Mouse (Mus musculus) forebrain, embryonic 10.5 days (tissue): ENCODE results near the gene Cuedc2. TPM values are rescaled to one million over a fixed set of nuclear protein-coding genes. Genes with fewer than 3 reads are reported as not detected.

ENCODE experiments used
- DNase-seq: peaks from one replicate; pipeline ENCODE4 v3.0.0-alpha.2; 2017; ENCODE audit warnings: low spot score; ENCODE audit errors: extremely low spot score
- H3K27ac ChIP-seq: fragments of 300-500 bp; sonication (generic); 2 replicates; pipeline ENCODE4 v1.5.1; 2016; ENCODE audit warnings: mild to moderate bottlenecking
- H3K27me3 ChIP-seq: fragments of 300-500 bp; sonication (generic); 2 replicates; pipeline ENCODE4 v1.6.1; 2016; ENCODE audit warnings: mild to moderate bottlenecking; ENCODE audit not compliant: poor library complexity, severe bottlenecking
- H3K36me3 ChIP-seq: fragments of 300-500 bp; sonication (generic); replicated peaks from 2 replicates; pipeline ENCODE4 v1.6.1; 2016; ENCODE audit warnings: mild to moderate bottlenecking, moderate library complexity
- H3K4me1 ChIP-seq: fragments of 300-500 bp; sonication (generic); 2 replicates; pipeline ENCODE4 v1.6.1; 2016
- H3K4me3 ChIP-seq: fragments of 300-500 bp; sonication (generic); 2 replicates; pipeline ENCODE4 v1.5.1; 2016; ENCODE audit warnings: mild to moderate bottlenecking, moderate library complexity
- H3K9me3 ChIP-seq: fragments of 300-500 bp; sonication (generic); 2 replicates; pipeline ENCODE4 v1.6.1; 2016; ENCODE audit warnings: mild to moderate bottlenecking, moderate library complexity
- WGBS: fragments of 180-500 bp; shearing (Covaris S2); methylation state at CpG from one replicate; pipeline ENCODE4 v1.1.7; 2016; 5-methylcytosine and 5-hydroxymethylcytosine counted together
- polyA plus RNA-seq: library from polyadenylated mRNA; unstranded; fragments of >200 nt; fragmentation: Nextera tagmentation; extraction: Ambion mirVana; gene quantifications from 2 replicates; pipeline ENCODE4 v1.2.1, GENCODE M21; 2016

The Cuedc2 gene
- polyA plus RNA-seq, 1 experiment from 2014 or later, result 224 TPM

- H3K27me3 ChIP-seq, result peaks cover 85% of the 10 kb centered on the region
- H3K4me3 ChIP-seq, result no peak overlapping the region
- H3K27ac ChIP-seq, result no peak overlapping the region
- no peak for DNase-seq
- H3K36me3 ChIP-seq, result no peaks in the 10 kb centered on the region
- no peaks in the 10 kb centered on the region for H3K9me3 ChIP-seq
- H3K4me1 ChIP-seq, result peaks cover 65% of the 10 kb centered on the region
- 70% methylated on average over 11 of the region's 11 CpGs for WGBS
Observed at GRCm38 (mm10) chr19:46324366-46324765, 14.1 kb downstream of the Cuedc2 start.

GRCm38 (mm10) chr19:46323716-46324115 lies 14.8 kb downstream of the Cuedc2 start:
- 78% methylated on average over 5 of the region's 5 CpGs for WGBS
- no peaks in the 10 kb centered on the region for H3K36me3 ChIP-seq
- no peak for DNase-seq
- no peaks in the 10 kb centered on the region for H3K9me3 ChIP-seq
- no peak overlapping the region for H3K27ac ChIP-seq
- peaks cover 65% of the 10 kb centered on the region for H3K4me1 ChIP-seq
- peaks cover 87% of the 10 kb centered on the region for H3K27me3 ChIP-seq
- H3K4me3 ChIP-seq, result no peak overlapping the region

- 82% methylated on average over 13 of the region's 13 CpGs for WGBS
- Histone ChIP-seq H3K27ac (no peak overlapping the region), H3K4me1 (peaks cover 66% of the 10 kb centered on the region), H3K36me3 (no peaks in the 10 kb centered on the region), H3K4me3 (no peak overlapping the region), H3K27me3 (peaks cover 93% of the 10 kb centered on the region), H3K9me3 (no peaks in the 10 kb centered on the region)
- DNase-seq, result no peak
Observed at GRCm38 (mm10) chr19:46322996-46323572, 15.4 kb downstream of the Cuedc2 start.

- H3K27ac ChIP-seq, result peak overlapping the region; percentile 75
- peak overlapping the region; percentile 18; the same call in 1 of the 2 replicates for H3K4me3 ChIP-seq
- H3K27me3 ChIP-seq, result peaks cover 100% of the 10 kb centered on the region
Observed at GRCm38 (mm10) chr19:46322144-46322995, 16.1 kb downstream of the Cuedc2 start.

GRCm38 (mm10) chr19:46321101-46321943 lies 17.2 kb downstream of the Cuedc2 start:
- WGBS, result 31% methylated on average over 6 of the region's 6 CpGs
- no peaks in the 10 kb centered on the region for H3K36me3 ChIP-seq
- no peaks in the 10 kb centered on the region for H3K9me3 ChIP-seq
- H3K27me3 ChIP-seq, result peaks cover 100% of the 10 kb centered on the region
- DNase-seq, result peak; percentile 67
- H3K27ac ChIP-seq, result peak overlapping the region; percentile 75
- H3K4me3 ChIP-seq, result peak overlapping the region; percentile 18
- peaks cover 64% of the 10 kb centered on the region for H3K4me1 ChIP-seq

More at GRCm38 (mm10) chr19:46322144-46322995, 16.1 kb downstream of the Cuedc2 start:
- no peak for DNase-seq
- Histone ChIP-seq H3K4me1 (peaks cover 66% of the 10 kb centered on the region), H3K36me3 (no peaks in the 10 kb centered on the region), H3K9me3 (no peaks in the 10 kb centered on the region)
- WGBS, result 54% methylated on average over 11 of the region's 11 CpGs

- Histone ChIP-seq H3K9me3 (no peaks in the 10 kb centered on the region), H3K36me3 (no peaks in the 10 kb centered on the region), H3K4me3 (no peak overlapping the region), H3K27ac (peak overlapping the region; percentile 36; the same call in 1 of the 2 replicates), H3K4me1 (peaks cover 62% of the 10 kb centered on the region), H3K27me3 (peaks cover 100% of the 10 kb centered on the region)
- WGBS, result 88% methylated on average over 8 of the region's 8 CpGs
- DNase-seq, result no peak
Observed at GRCm38 (mm10) chr19:46320076-46320785, 18.3 kb downstream of the Cuedc2 start.

- Histone ChIP-seq H3K4me3 (peak overlapping the region; percentile 26; the same call in 1 of the 2 replicates), H3K9me3 (no peaks in the 10 kb centered on the region), H3K27me3 (peaks cover 100% of the 10 kb centered on the region), H3K27ac (no peak overlapping the region), H3K4me1 (peaks cover 72% of the 10 kb centered on the region), H3K36me3 (no peaks in the 10 kb centered on the region)
- DNase-seq, result no peak
- 8% methylated on average over 16 of the region's 16 CpGs for WGBS
Observed at GRCm38 (mm10) chr19:46318586-46319378, 19.7 kb downstream of the Cuedc2 start.

GRCm38 (mm10) chr19:46318031-46318471 lies 20.5 kb downstream of the Cuedc2 start:
- H3K4me1 ChIP-seq, result peaks cover 72% of the 10 kb centered on the region
- WGBS, result 2% methylated on average over 40 of the region's 42 CpGs
- H3K4me3 ChIP-seq, result peak overlapping the region; percentile 46
- H3K36me3 ChIP-seq, result no peaks in the 10 kb centered on the region
- DNase-seq, result no peak
- peaks cover 100% of the 10 kb centered on the region for H3K27me3 ChIP-seq
- no peak overlapping the region for H3K27ac ChIP-seq
- no peaks in the 10 kb centered on the region for H3K9me3 ChIP-seq

- H3K4me3 ChIP-seq, result peak overlapping the region; percentile 46
- WGBS, result 1% methylated on average over 48 of the region's 48 CpGs
- no peak for DNase-seq
- no peaks in the 10 kb centered on the region for H3K9me3 ChIP-seq
- peaks cover 69% of the 10 kb centered on the region for H3K4me1 ChIP-seq
- no peak overlapping the region for H3K27ac ChIP-seq
- H3K36me3 ChIP-seq, result no peaks in the 10 kb centered on the region
- H3K27me3 ChIP-seq, result peaks cover 100% of the 10 kb centered on the region
Observed at GRCm38 (mm10) chr19:46317546-46317885, 21.0 kb downstream of the Cuedc2 start.

GRCm38 (mm10) chr19:46316846-46317545 lies 21.5 kb downstream of the Cuedc2 start:
- H3K4me3 ChIP-seq, result peak overlapping the region; percentile 46
- no peaks in the 10 kb centered on the region for H3K36me3 ChIP-seq
- WGBS, result 38% methylated on average over 15 of the region's 15 CpGs
- peaks cover 98% of the 10 kb centered on the region for H3K27me3 ChIP-seq
- no peak for DNase-seq
- H3K27ac ChIP-seq, result no peak overlapping the region
- H3K9me3 ChIP-seq, result no peaks in the 10 kb centered on the region
- H3K4me1 ChIP-seq, result peaks cover 64% of the 10 kb centered on the region
